In genomic region chr5:45474215-45474614, GRCm38 (mm10) we compare ENCODE assay signal across 8 mouse cellular contexts. TPM values are rescaled to one million over a fixed set of nuclear protein-coding genes. Genes with fewer than 3 reads are reported as not detected.
DNase-seq lines count a peak whose midpoint lies in the region; ATAC-seq and TF ChIP-seq lines count a peak whose summit lies in the region.

No protein-coding gene starts in this region.

- 21% methylated on average over 6 of the region's 6 CpGs for WGBS in heart, adult 2 months
- 23% methylated on average over 6 of the region's 6 CpGs for WGBS in forebrain, postnatal 0 days
- 37% methylated on average over 6 of the region's 6 CpGs for WGBS in midbrain, embryonic 13.5 days

- H3K9me3 ChIP-seq in forebrain, postnatal 0 days (ENCODE audit: low read length): no peaks in the 10 kb centered on the region
- no peaks in the 10 kb centered on the region for H3K9me3 ChIP-seq in midbrain, embryonic 13.5 days

- intact Hi-C loops in heart, adult 2 months (cut with DNase I): loop anchor here (1.0 to 2.0 kb wide), 4 partner anchors 17 to 873 kb away; no protein-coding TSS in a partner anchor
- intact Hi-C loops in heart, postnatal 25 days (cut with DNase I): loop anchor here (1.0 to 5.0 kb wide), 2 partner anchors 58 to 194 kb away; no protein-coding TSS in a partner anchor

- H3K27ac ChIP-seq in heart, adult 2 months: no peak overlapping the region
- H3K27ac ChIP-seq in forebrain, postnatal 0 days (ENCODE audit: low read depth, low read length): no peak overlapping the region
- H3K27ac ChIP-seq in layer of hippocampus, adult 2 months: peak overlapping the region; percentile 71
- no peak overlapping the region for H3K27ac ChIP-seq in midbrain, embryonic 13.5 days

- H3K79me2 ChIP-seq in heart, adult 2 months (replicated peaks; ENCODE audit: control insufficient read depth, insufficient read depth, low read length): no peaks in the 10 kb centered on the region

- H3K4me1 ChIP-seq in heart, adult 2 months (ENCODE audit: control insufficient read depth, insufficient read depth, low read length): peaks cover 1% of the 10 kb centered on the region; the same call in 1 of the 2 replicates
- H3K4me1 ChIP-seq in forebrain, postnatal 0 days (ENCODE audit: insufficient read depth): no peaks in the 10 kb centered on the region
- peaks cover 7% of the 10 kb centered on the region; the same call in 1 of the 2 replicates for H3K4me1 ChIP-seq in midbrain, embryonic 13.5 days (replicated peaks)

- TF ChIP-seq EP300 in heart, adult 2 months (IDR thresholded peaks at IDR 0.05; ENCODE audit: insufficient read depth, low read depth, low read length): no peak

- H3K4me3 ChIP-seq in heart, adult 2 months: no peak overlapping the region
- H3K4me3 ChIP-seq in forebrain, postnatal 0 days (ENCODE audit: low read depth, low read length): no peak overlapping the region
- H3K4me3 ChIP-seq in layer of hippocampus, adult 2 months: no peak overlapping the region
- no peak overlapping the region for H3K4me3 ChIP-seq in midbrain, embryonic 13.5 days (replicated peaks)

- no peak for TF ChIP-seq POLR2A in heart, adult 2 months (IDR thresholded peaks at IDR 0.05; ENCODE audit: insufficient read depth, low read depth, low read length)

- H3K9ac ChIP-seq in heart, adult 2 months (ENCODE audit: low read depth, low read length): no peak overlapping the region
- H3K9ac ChIP-seq in forebrain, postnatal 0 days: no peak overlapping the region
- no peak overlapping the region for H3K9ac ChIP-seq in midbrain, embryonic 13.5 days (replicated peaks)

- DNase-seq in heart, adult 2 months: no peak
- DNase-seq in heart, postnatal 25 days (ENCODE audit: low spot score): no peak
- peak; percentile 51 for DNase-seq in brain, embryonic 18.5 days (ENCODE audit: low read depth, low spot score)
- DNase-seq in forebrain, postnatal 0 days: peak; percentile 88
- DNase-seq in layer of hippocampus, adult 2 months (ENCODE audit: low spot score in 2 of 2): peak; percentile 72 to 78
- DNase-seq in yolk sac, embryonic 10.5 days (ENCODE audit: low spot score): peak; percentile 40

- ATAC-seq in CD4-positive, CD25-positive, alpha-beta regulatory T cell, adult 4 months: peak; percentile 88
- ATAC-seq in forebrain, postnatal 0 days: peak; percentile 71
- peak; percentile 41; the same call in 1 of the 2 replicates for ATAC-seq in midbrain, embryonic 13.5 days

- peak; percentile 87 for TF ChIP-seq CTCF in heart, adult 2 months (IDR thresholded peaks at IDR 0.05)
- TF ChIP-seq CTCF in forebrain, postnatal 0 days (IDR thresholded peaks at IDR 0.05; ENCODE audit: low read depth): peak; percentile 89
- peak; percentile 91 for TF ChIP-seq CTCF in layer of hippocampus, adult 2 months (conservative IDR thresholded peaks at IDR 0.05)

- H3K36me3 ChIP-seq in heart, adult 2 months (ENCODE audit: control insufficient read depth, insufficient read depth, low read length): no peaks in the 10 kb centered on the region
- H3K36me3 ChIP-seq in forebrain, postnatal 0 days (ENCODE audit: insufficient read depth): no peaks in the 10 kb centered on the region
- no peaks in the 10 kb centered on the region for H3K36me3 ChIP-seq in midbrain, embryonic 13.5 days

- H3K4me2 ChIP-seq in forebrain, postnatal 0 days (ENCODE audit: low read depth): no peak overlapping the region
- H3K4me2 ChIP-seq in midbrain, embryonic 13.5 days (replicated peaks): no peak overlapping the region

- no peaks in the 10 kb centered on the region for H3K27me3 ChIP-seq in heart, adult 2 months (ENCODE audit: control insufficient read depth, insufficient read depth, low read length)
- H3K27me3 ChIP-seq in forebrain, postnatal 0 days (ENCODE audit: insufficient read depth, low read length): no peaks in the 10 kb centered on the region
- H3K27me3 ChIP-seq in midbrain, embryonic 13.5 days: no peaks in the 10 kb centered on the region

RNA-seq across cellular contexts. Expression of gene Lap3, which starts 19.0 kb away (rescaled TPM):
- total RNA-seq in heart, adult 2 months (2021): 100 to 1,000 TPM in 1 of 2 experiments, 10 to 100 TPM in 1; 98.4 to 107 TPM
- polyA plus RNA-seq in heart, adult 2 months (2012; rRNA removed): 24.0 and 32.9 TPM in 2 replicates
- total RNA-seq in heart, postnatal 25 days (2021): 10 to 100 TPM; 95.0 to 98.6 TPM
- polyA plus RNA-seq in CD4-positive, CD25-positive, alpha-beta regulatory T cell, adult 4 months (2017; shearing (Covaris generic)): 10 to 100 TPM; 22.2 to 30.2 TPM
- total RNA-seq in forebrain, postnatal 0 days (2014; rRNA removed): 29.9 and 30.1 TPM in 2 replicates
- 34.2 and 35.8 TPM in 2 replicates for polyA plus RNA-seq in forebrain, postnatal 0 days (2015; fragmentation: Nextera tagmentation; extraction: Ambion mirVana)
- total RNA-seq in layer of hippocampus, adult 2 months (2021): 10 to 100 TPM; 54.3 to 58.7 TPM
- 36.7 and 40.0 TPM in 2 replicates for polyA plus RNA-seq in midbrain, embryonic 13.5 days (2015; fragmentation: Nextera tagmentation; extraction: Ambion mirVana)

RNA-seq across cellular contexts. Expression of gene Clrn2, which starts 20.7 kb away (rescaled TPM):
- total RNA-seq in heart, adult 2 months (2021): not detected
- not detected in 2 replicates for polyA plus RNA-seq in heart, adult 2 months (2012; rRNA removed)
- not detected for total RNA-seq in heart, postnatal 25 days (2021)
- polyA plus RNA-seq in CD4-positive, CD25-positive, alpha-beta regulatory T cell, adult 4 months (2017; shearing (Covaris generic)): not detected
- not detected in 2 replicates for total RNA-seq in forebrain, postnatal 0 days (2014; rRNA removed)
- polyA plus RNA-seq in forebrain, postnatal 0 days (2015; fragmentation: Nextera tagmentation; extraction: Ambion mirVana): not detected in 2 replicates
- under 1 TPM; 0.39 to 0.54 TPM for total RNA-seq in layer of hippocampus, adult 2 months (2021)
- 0.64 TPM in 1 of 2 replicates, not detected in the other for polyA plus RNA-seq in midbrain, embryonic 13.5 days (2015; fragmentation: Nextera tagmentation; extraction: Ambion mirVana)

RNA-seq across cellular contexts. Expression of gene Qdpr, which starts 24.2 kb away (rescaled TPM):
- total RNA-seq in heart, adult 2 months (2021): 10 to 100 TPM; 73.9 to 86.0 TPM
- polyA plus RNA-seq in heart, adult 2 months (2012; rRNA removed): 58.3 and 95.5 TPM in 2 replicates
- 10 to 100 TPM; 74.0 to 79.6 TPM for total RNA-seq in heart, postnatal 25 days (2021)
- 10 to 100 TPM; 51.4 to 58.5 TPM for polyA plus RNA-seq in CD4-positive, CD25-positive, alpha-beta regulatory T cell, adult 4 months (2017; shearing (Covaris generic))
- total RNA-seq in forebrain, postnatal 0 days (2014; rRNA removed): 28.1 and 42.2 TPM in 2 replicates
- polyA plus RNA-seq in forebrain, postnatal 0 days (2015; fragmentation: Nextera tagmentation; extraction: Ambion mirVana): 125 and 129 TPM in 2 replicates
- total RNA-seq in layer of hippocampus, adult 2 months (2021): 100 to 1,000 TPM; 167 to 169 TPM
- 116 and 119 TPM in 2 replicates for polyA plus RNA-seq in midbrain, embryonic 13.5 days (2015; fragmentation: Nextera tagmentation; extraction: Ambion mirVana)

RNA-seq across cellular contexts. Expression of gene Med28, which starts 45.8 kb away (rescaled TPM):
- total RNA-seq in heart, adult 2 months (2021): 10 to 100 TPM; 56.1 to 62.8 TPM
- polyA plus RNA-seq in heart, adult 2 months (2012; rRNA removed): 56.7 and 68.3 TPM in 2 replicates
- 10 to 100 TPM; 47.9 to 59.2 TPM for total RNA-seq in heart, postnatal 25 days (2021)
- polyA plus RNA-seq in CD4-positive, CD25-positive, alpha-beta regulatory T cell, adult 4 months (2017; shearing (Covaris generic)): 100 to 1,000 TPM; 181 to 256 TPM
- total RNA-seq in forebrain, postnatal 0 days (2014; rRNA removed): 65.0 and 86.6 TPM in 2 replicates
- polyA plus RNA-seq in forebrain, postnatal 0 days (2015; fragmentation: Nextera tagmentation; extraction: Ambion mirVana): 277 and 325 TPM in 2 replicates
- 100 to 1,000 TPM in 1 of 2 experiments, 10 to 100 TPM in 1; 96.8 to 102 TPM for total RNA-seq in layer of hippocampus, adult 2 months (2021)
- 293 and 294 TPM in 2 replicates for polyA plus RNA-seq in midbrain, embryonic 13.5 days (2015; fragmentation: Nextera tagmentation; extraction: Ambion mirVana)

Comparison
In these comparisons a context has a peak if more than half of its experiments do, and no peak if none do; other contexts are left out.
1. DNase-seq: peak in brain, embryonic 18.5 days (single experiment), forebrain, postnatal 0 days (single experiment), layer of hippocampus, adult 2 months (2 of 2) and yolk sac, embryonic 10.5 days (single experiment); none in heart, adult 2 months (0 of 2) and heart, postnatal 25 days (single experiment).
2. Peak in every context shown above with its lines, with median percentiles within 50 percentile points of each other: CTCF ChIP-seq and ATAC-seq.